Mouse (Mus musculus) c-Kit-positive CD71-positive TER-119-positive erythroid progenitor cells, embryonic 14.5 days (primary cell): ENCODE data around the gene Mog.

Source experiments
- DNase-seq: peaks from one replicate; pipeline ENCODE4 v3.0.0-alpha.2; 2013; ENCODE audit warnings: low spot score

The Mog gene

GRCm38 (mm10) chr17:37022628-37023576, at the start of gene Mog:
TSS of gene Mog (minus strand) at chr17:37023398.
- no peak for DNase-seq

GRCm38 (mm10) chr17:37072730-37073276, 49.6 kb upstream of the Mog start:
- no peak for DNase-seq

GRCm38 (mm10) chr17:37072080-37072729, 49.0 kb upstream of the Mog start:
- no peak for DNase-seq

- DNase-seq, result no peak
Observed at GRCm38 (mm10) chr17:37070121-37070520, 46.9 kb upstream of the Mog start.

GRCm38 (mm10) chr17:37067861-37068260, 44.7 kb upstream of the Mog start:
- no peak for DNase-seq

- DNase-seq, result no peak
Observed at GRCm38 (mm10) chr17:37065993-37066392, 42.8 kb upstream of the Mog start.

- DNase-seq, result no peak
Observed at GRCm38 (mm10) chr17:37063686-37064495, 40.7 kb upstream of the Mog start.

- no peak for DNase-seq
Observed at GRCm38 (mm10) chr17:37063063-37063462, 39.9 kb upstream of the Mog start.

- DNase-seq, result no peak
Observed at GRCm38 (mm10) chr17:37062101-37062641, 39.0 kb upstream of the Mog start.

- DNase-seq, result no peak
Observed at GRCm38 (mm10) chr17:37061435-37061834, 38.2 kb upstream of the Mog start.

- DNase-seq, result no peak
Observed at GRCm38 (mm10) chr17:37056957-37057356, 33.8 kb upstream of the Mog start.

- DNase-seq, result no peak
Observed at GRCm38 (mm10) chr17:37051745-37052144, 28.5 kb upstream of the Mog start.

- DNase-seq, result no peak
Observed at GRCm38 (mm10) chr17:37050876-37051275, 27.7 kb upstream of the Mog start.

- no peak for DNase-seq
Observed at GRCm38 (mm10) chr17:37050399-37050798, 27.2 kb upstream of the Mog start.

GRCm38 (mm10) chr17:37049570-37050310, 26.5 kb upstream of the Mog start:
- no peak for DNase-seq

- no peak for DNase-seq
Observed at GRCm38 (mm10) chr17:37048383-37048782, 25.2 kb upstream of the Mog start.

- DNase-seq, result no peak
Observed at GRCm38 (mm10) chr17:37047981-37048380, 24.8 kb upstream of the Mog start.

- DNase-seq, result no peak
Observed at GRCm38 (mm10) chr17:37047332-37047976, 24.3 kb upstream of the Mog start.

GRCm38 (mm10) chr17:37046312-37047112, 23.3 kb upstream of the Mog start:
- DNase-seq, result no peak
